Mouse (Mus musculus): ENCODE data around the gene Tbk1. TPM values are rescaled to one million over a fixed set of nuclear protein-coding genes. Genes with fewer than 3 reads are reported as not detected.
A peak's percentile ranks its signal among the peaks of the same experiment; 100 is the strongest.

Gene Tbk1
- polyA plus RNA-seq, 1 experiment, result 7.0 TPM

GRCm38 (mm10) chr10:121568534-121568933 is 18.1 kb downstream of the Tbk1 start:
- Histone ChIP-seq H3K27ac (ENCODE audit: control insufficient read depth, insufficient read depth, low read depth, low read length) (no peak overlapping the region), H3K27me3 (ENCODE audit: control insufficient read depth, insufficient read depth, low read length) (no peaks in the 10 kb centered on the region), H3K4me1 (ENCODE audit: control insufficient read depth, insufficient read depth, low read length) (no peaks in the 10 kb centered on the region), H3K4me3 (ENCODE audit: control insufficient read depth, low read depth, low read length) (no peak overlapping the region), H3K36me3 (ENCODE audit: control insufficient read depth, insufficient read depth, low read length) (peaks cover 1% of the 10 kb centered on the region; the same call in 1 of the 2 replicates)
- TF ChIP-seq CTCF (IDR thresholded peaks at IDR 0.05; ENCODE audit: control insufficient read depth, insufficient read depth, insufficient replicate concordance, low read depth, low read length), result no peak
- no peak for TF ChIP-seq POLR2A (IDR thresholded peaks at IDR 0.05; ENCODE audit: control insufficient read depth, low read depth, low read length)

- Histone ChIP-seq H3K27me3 (ENCODE audit: control insufficient read depth, insufficient read depth, low read length) (no peaks in the 10 kb centered on the region), H3K27ac (ENCODE audit: control insufficient read depth, insufficient read depth, low read depth, low read length) (no peak overlapping the region), H3K4me1 (ENCODE audit: control insufficient read depth, insufficient read depth, low read length) (no peaks in the 10 kb centered on the region), H3K4me3 (ENCODE audit: control insufficient read depth, low read depth, low read length) (no peak overlapping the region), H3K36me3 (ENCODE audit: control insufficient read depth, insufficient read depth, low read length) (peaks cover 1% of the 10 kb centered on the region; the same call in 1 of the 2 replicates)
- TF ChIP-seq POLR2A (IDR thresholded peaks at IDR 0.05; ENCODE audit: control insufficient read depth, low read depth, low read length) (no peak), CTCF (IDR thresholded peaks at IDR 0.05; ENCODE audit: control insufficient read depth, insufficient read depth, insufficient replicate concordance, low read depth, low read length) (no peak)
These were observed 18.6 kb downstream of the Tbk1 start for GRCm38 (mm10) chr10:121568026-121568425.

GRCm38 (mm10) chr10:121564447-121564846 is 22.1 kb downstream of the Tbk1 start:
- no peak overlapping the region for H3K4me3 ChIP-seq (ENCODE audit: control insufficient read depth, low read depth, low read length)
- no peak overlapping the region for H3K27ac ChIP-seq (ENCODE audit: control insufficient read depth, insufficient read depth, low read depth, low read length)
- H3K27me3 ChIP-seq (ENCODE audit: control insufficient read depth, insufficient read depth, low read length), result no peaks in the 10 kb centered on the region
- TF ChIP-seq POLR2A (IDR thresholded peaks at IDR 0.05; ENCODE audit: control insufficient read depth, low read depth, low read length), result no peak
- TF ChIP-seq CTCF (IDR thresholded peaks at IDR 0.05; ENCODE audit: control insufficient read depth, insufficient read depth, insufficient replicate concordance, low read depth, low read length), result no peak
- H3K4me1 ChIP-seq (ENCODE audit: control insufficient read depth, insufficient read depth, low read length), result no peaks in the 10 kb centered on the region
- H3K36me3 ChIP-seq (ENCODE audit: control insufficient read depth, insufficient read depth, low read length), result peaks cover 1% of the 10 kb centered on the region; the same call in 1 of the 2 replicates

- Histone ChIP-seq H3K36me3 (ENCODE audit: control insufficient read depth, insufficient read depth, low read length) (no peaks in the 10 kb centered on the region; the same call in 1 of the 2 replicates), H3K27ac (ENCODE audit: control insufficient read depth, insufficient read depth, low read depth, low read length) (no peak overlapping the region), H3K4me3 (ENCODE audit: control insufficient read depth, low read depth, low read length) (no peak overlapping the region), H3K4me1 (ENCODE audit: control insufficient read depth, insufficient read depth, low read length) (no peaks in the 10 kb centered on the region), H3K27me3 (ENCODE audit: control insufficient read depth, insufficient read depth, low read length) (no peaks in the 10 kb centered on the region)
- TF ChIP-seq CTCF (IDR thresholded peaks at IDR 0.05; ENCODE audit: control insufficient read depth, insufficient read depth, insufficient replicate concordance, low read depth, low read length), result no peak
- TF ChIP-seq POLR2A (IDR thresholded peaks at IDR 0.05; ENCODE audit: control insufficient read depth, low read depth, low read length), result no peak
These were observed 28.4 kb downstream of the Tbk1 start for GRCm38 (mm10) chr10:121558231-121558630.

- H3K4me1 ChIP-seq (ENCODE audit: control insufficient read depth, insufficient read depth, low read length), result no peaks in the 10 kb centered on the region
These were observed 30.3 kb downstream of the Tbk1 start for GRCm38 (mm10) chr10:121556263-121556662.

GRCm38 (mm10) chr10:121550334-121550733 is 36.3 kb downstream of the Tbk1 start:
- no peaks in the 10 kb centered on the region for H3K4me1 ChIP-seq (ENCODE audit: control insufficient read depth, insufficient read depth, low read length)
- no peak overlapping the region for H3K4me3 ChIP-seq (ENCODE audit: control insufficient read depth, low read depth, low read length)
- H3K27ac ChIP-seq (ENCODE audit: control insufficient read depth, insufficient read depth, low read depth, low read length), result no peak overlapping the region
- H3K27me3 ChIP-seq (ENCODE audit: control insufficient read depth, insufficient read depth, low read length), result no peaks in the 10 kb centered on the region
- H3K36me3 ChIP-seq (ENCODE audit: control insufficient read depth, insufficient read depth, low read length), result no peaks in the 10 kb centered on the region; the same call in none of the 2 replicates
- TF ChIP-seq POLR2A (IDR thresholded peaks at IDR 0.05; ENCODE audit: control insufficient read depth, low read depth, low read length), result no peak
- TF ChIP-seq CTCF (IDR thresholded peaks at IDR 0.05; ENCODE audit: control insufficient read depth, insufficient read depth, insufficient replicate concordance, low read depth, low read length), result no peak

More at GRCm38 (mm10) chr10:121556263-121556662, 30.3 kb downstream of the Tbk1 start:
- H3K27ac ChIP-seq (ENCODE audit: control insufficient read depth, insufficient read depth, low read depth, low read length), result no peak overlapping the region
- H3K36me3 ChIP-seq (ENCODE audit: control insufficient read depth, insufficient read depth, low read length), result no peaks in the 10 kb centered on the region; the same call in none of the 2 replicates
- H3K4me3 ChIP-seq (ENCODE audit: control insufficient read depth, low read depth, low read length), result no peak overlapping the region
- no peaks in the 10 kb centered on the region for H3K27me3 ChIP-seq (ENCODE audit: control insufficient read depth, insufficient read depth, low read length)
- TF ChIP-seq CTCF (IDR thresholded peaks at IDR 0.05; ENCODE audit: control insufficient read depth, insufficient read depth, insufficient replicate concordance, low read depth, low read length) (peak; percentile 22; the same call in 1 of the 2 replicates), POLR2A (IDR thresholded peaks at IDR 0.05; ENCODE audit: control insufficient read depth, low read depth, low read length) (no peak)

GRCm38 (mm10) chr10:121549670-121550069 is 36.9 kb downstream of the Tbk1 start:
- no peak overlapping the region for H3K4me3 ChIP-seq (ENCODE audit: control insufficient read depth, low read depth, low read length)
- no peak overlapping the region for H3K27ac ChIP-seq (ENCODE audit: control insufficient read depth, insufficient read depth, low read depth, low read length)
- no peaks in the 10 kb centered on the region for H3K4me1 ChIP-seq (ENCODE audit: control insufficient read depth, insufficient read depth, low read length)
- TF ChIP-seq POLR2A (IDR thresholded peaks at IDR 0.05; ENCODE audit: control insufficient read depth, low read depth, low read length) (no peak), CTCF (IDR thresholded peaks at IDR 0.05; ENCODE audit: control insufficient read depth, insufficient read depth, insufficient replicate concordance, low read depth, low read length) (no peak)
- no peaks in the 10 kb centered on the region; the same call in 1 of the 2 replicates for H3K36me3 ChIP-seq (ENCODE audit: control insufficient read depth, insufficient read depth, low read length)
- H3K27me3 ChIP-seq (ENCODE audit: control insufficient read depth, insufficient read depth, low read length), result no peaks in the 10 kb centered on the region
